Mouse (Mus musculus) heart, postnatal 14 days (tissue): ENCODE data around the gene Ccl26. TPM values are rescaled to one million over a fixed set of nuclear protein-coding genes. Genes with fewer than 3 reads are reported as not detected.
A peak's percentile ranks its signal among the peaks of the same experiment; 100 is the strongest.

Experiments used
- DNase-seq, 2 experiments: peaks; one replicate each; pipeline ENCODE4 v3.0.0; 2021 to 2022
- intact Hi-C: fragments of 180-260 bp; cut with DNase I; formaldehyde crosslinking; loops from one replicate; pipeline ENCODE4 v1.15.1; 2025
- total RNA-seq, 2 experiments: library from RNA; stranded (reverse); gene quantifications; 2 replicates each; pipeline ENCODE4 v1.2.3; 2021

Gene Ccl26
- total RNA-seq, 2 experiments from 2014 or later, result not detected

GRCm38 (mm10) chr5:135544865-135545797 is 18.2 kb downstream of the Ccl26 start, which contains the start of gene Hip1:
TSS of gene Hip1 (minus strand) at chr5:135545120.
- DNase-seq, result peak; percentile 97 to 99
- intact Hi-C loops, result loop anchor here (5.0 kb wide), 3 partner anchors 48 to 217 kb away; no protein-coding TSS in a partner anchor

DNA sequence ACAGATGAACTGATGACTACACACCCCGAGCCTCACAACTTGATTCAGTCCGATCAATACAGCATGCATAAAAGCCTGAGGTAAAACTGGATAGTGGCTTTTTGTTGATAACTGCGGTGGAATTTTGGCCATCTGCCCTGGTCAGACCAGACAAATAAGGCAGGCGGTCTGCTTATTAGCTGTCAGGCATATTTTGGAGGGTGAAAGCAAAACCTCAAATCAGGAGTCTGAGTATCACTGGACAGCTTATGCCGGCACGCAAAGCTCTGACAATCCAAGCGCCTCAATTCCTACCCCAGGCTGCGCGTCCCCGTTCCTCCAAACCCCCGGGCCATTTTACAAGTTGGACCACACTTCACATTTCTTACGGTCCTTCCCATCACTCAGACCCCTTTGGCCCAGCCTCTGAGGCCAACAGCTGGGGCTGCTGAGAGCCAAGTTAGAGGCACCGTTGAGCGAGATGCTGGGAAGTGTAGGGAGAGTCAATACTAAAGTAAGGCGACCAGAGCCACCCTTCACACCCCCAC is 19.3 kb downstream of the Ccl26 start:
- intact Hi-C loops, result loop anchor here (5.0 kb wide), 1 partner anchor 47 kb away; no protein-coding TSS in a partner anchor
- peak; percentile 42 to 51 for DNase-seq

DNA sequence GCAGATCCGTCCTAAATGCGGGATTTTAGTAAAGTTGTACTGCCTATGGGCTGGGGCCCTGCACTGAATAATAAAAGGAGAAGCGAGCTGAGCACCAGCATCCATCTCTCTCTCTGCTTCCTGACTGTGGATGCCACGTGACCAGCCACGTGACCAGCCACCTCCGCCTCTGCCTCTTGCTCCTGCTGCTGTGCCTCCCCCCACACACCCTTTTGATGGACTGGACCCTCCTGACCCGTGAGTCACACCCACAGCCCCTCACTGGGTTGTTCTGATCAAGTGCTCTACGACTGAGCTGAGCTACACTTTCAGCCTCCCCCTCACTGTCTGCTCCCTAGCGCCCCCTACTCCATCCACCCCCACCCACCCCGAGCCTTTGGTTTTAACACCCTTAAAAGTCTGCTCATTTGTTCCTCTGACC is 25.6 kb downstream of the Ccl26 start:
- intact Hi-C loops, result no loop called here
- no peak for DNase-seq

DNA sequence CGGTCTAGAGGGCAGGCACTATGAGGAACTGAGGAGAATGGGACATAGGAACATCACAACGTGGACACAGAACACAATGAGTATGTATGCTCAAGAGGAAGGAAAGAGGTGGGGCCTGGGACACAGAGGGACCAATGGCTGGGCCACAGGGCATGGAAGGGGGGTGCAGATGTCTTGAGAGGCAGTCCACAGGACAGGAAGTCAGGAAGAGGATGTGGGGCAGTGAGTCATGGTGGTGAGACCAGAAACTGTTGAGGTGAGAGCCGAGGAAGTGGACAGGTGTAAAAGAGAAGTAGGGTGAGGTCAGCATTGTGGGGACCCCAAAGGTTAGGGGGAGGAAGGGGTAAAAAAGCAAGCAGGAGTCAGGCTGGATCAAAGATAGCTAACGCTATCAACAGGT is 26.0 kb downstream of the Ccl26 start:
- intact Hi-C loops, result no loop called here
- DNase-seq, result peak in 1 of 2 experiments; percentile 30

- intact Hi-C loops, result no loop called here
Measured at GRCm38 (mm10) chr5:135535867-135536266, 27.5 kb downstream of the Ccl26 start.

DNA sequence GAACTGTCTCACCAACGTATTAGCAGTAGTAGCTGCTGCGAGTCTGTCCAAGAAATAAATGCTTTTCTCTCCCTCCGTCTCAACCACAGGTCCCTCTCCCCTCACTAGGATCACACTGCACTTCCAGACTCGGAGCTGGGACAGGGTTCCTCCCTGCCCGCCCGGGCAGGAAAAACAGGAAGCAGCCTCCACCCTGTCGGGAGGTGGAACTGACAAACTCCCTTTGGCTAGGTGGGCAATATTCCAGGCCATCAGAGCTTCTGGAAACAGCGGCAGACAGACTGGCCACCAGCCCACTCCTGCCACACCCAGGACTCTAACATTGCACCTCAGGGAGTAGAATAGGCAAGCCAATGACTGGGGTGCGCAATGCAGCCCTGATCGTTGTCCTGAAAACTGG is 29.9 kb downstream of the Ccl26 start:
- DNase-seq, result peak; percentile 78
- intact Hi-C loops, result no loop called here

More at GRCm38 (mm10) chr5:135535867-135536266, 27.5 kb downstream of the Ccl26 start:
- no peak for DNase-seq

- intact Hi-C loops, result no loop called here
- DNase-seq, result no peak
Measured at GRCm38 (mm10) chr5:135531306-135531845, 32.0 kb downstream of the Ccl26 start.

DNA sequence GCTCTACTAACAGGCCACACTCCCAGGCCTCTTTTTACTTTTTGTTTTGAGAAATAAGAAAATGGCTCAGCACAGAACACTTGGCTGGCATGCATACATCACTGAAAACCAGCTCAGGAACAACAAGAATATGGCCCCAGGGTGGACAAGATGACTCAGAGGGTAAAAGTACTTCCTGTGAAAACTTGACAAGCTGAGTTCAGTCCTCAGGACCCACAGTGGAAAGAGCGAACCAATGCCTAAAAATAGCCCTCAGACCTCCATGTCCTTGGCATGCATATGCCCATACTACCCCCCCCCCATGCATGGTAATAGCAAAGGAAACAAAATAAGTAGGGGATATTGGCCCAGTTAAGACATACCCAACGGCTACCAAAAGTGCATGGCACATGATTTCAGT is 33.4 kb downstream of the Ccl26 start:
- DNase-seq, result no peak
- intact Hi-C loops, result no loop called here

DNA sequence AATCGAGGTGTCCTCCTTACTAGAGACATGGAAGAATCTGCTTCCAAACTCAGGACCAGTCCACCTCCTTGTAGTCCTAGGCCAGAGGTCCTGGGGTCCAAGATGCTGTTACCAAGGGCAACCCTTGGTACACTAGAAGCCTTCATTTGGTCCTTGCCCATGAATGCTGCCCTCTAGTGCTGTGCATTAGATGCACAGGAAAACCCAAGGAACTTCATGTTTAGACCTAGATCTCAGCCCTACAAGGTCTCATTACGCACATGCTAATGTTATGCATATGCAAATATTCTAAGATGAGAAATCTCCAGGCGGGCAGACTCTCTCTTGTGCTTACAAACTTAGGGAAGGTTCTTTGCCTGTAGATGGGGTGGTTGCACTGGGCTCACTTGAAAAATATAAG is 34.1 kb downstream of the Ccl26 start:
- DNase-seq, result no peak
- intact Hi-C loops, result no loop called here

DNA sequence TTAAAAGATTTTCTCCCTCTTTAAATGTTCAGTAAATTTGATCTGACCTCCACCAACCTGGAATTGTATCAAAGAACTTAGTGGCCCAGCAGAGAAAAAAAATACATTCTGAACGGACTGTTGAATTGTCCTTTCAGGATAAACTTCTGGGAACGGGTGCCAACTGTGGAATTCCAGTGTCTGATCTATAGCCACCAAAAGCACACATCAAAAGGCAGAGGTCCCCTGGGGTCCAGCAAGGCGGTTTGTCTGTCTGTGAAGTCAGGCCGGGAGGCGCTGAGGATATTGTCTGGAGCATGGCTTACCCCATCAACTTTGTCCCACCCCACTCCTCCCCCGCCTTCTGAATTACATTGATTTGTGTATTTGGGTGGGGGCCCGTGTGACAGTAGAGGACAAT is 35.4 kb downstream of the Ccl26 start:
- intact Hi-C loops, result no loop called here
- no peak for DNase-seq

GRCm38 (mm10) chr5:135524660-135525560 is 38.5 kb downstream of the Ccl26 start:
- intact Hi-C loops, result no loop called here
- peak; percentile 39 to 46 for DNase-seq

DNA sequence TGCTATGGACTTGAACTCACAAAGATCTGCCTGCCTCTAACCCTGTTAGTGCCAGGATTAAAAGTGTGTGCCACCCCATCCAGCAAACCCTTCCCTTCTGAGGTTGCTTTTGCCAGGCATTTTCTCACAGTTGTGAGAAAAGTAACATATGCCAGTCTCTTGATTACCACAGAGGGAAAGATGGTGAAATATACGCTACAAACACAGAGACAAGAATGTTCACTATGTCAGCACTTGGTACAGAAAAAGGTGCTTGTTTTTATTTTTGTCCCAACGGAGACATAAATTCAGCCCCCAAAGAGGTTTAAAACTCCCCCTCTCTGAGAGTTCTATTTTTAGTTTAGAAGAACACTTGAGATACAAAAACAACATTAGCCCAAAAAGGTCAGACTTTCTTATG is 39.3 kb downstream of the Ccl26 start:
- intact Hi-C loops, result no loop called here
- DNase-seq, result no peak

DNA sequence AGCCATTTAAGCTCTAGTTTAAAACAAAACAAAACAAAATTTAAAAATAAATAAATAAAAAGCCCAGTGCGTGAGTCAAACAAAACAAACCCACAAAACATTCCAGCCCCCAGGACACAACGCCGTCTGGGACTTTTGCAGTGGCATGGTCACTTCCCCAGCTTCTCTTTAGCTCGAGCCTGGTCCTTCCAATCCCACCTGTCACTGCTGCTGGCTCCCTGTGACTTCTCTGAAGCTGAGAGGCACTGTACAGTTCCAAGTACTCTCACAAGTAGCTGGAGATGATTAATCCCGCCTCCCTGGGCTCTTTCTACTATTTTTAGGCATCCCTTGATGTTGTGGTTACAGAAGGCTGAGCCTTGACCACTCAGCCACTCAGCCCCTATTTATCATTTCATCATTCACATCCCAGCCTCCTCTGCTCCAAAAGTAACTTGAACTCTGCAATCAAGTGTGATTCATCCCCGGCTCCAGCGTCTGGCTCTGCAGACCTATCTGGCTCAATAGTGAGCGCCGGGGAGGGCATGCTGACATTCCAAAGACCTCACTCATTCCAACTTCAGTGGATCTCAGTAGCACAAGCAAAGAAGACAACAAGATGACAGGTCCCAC is 41.2 kb downstream of the Ccl26 start:
- intact Hi-C loops, result no loop called here
- DNase-seq, result peak in 1 of 2 experiments; percentile 19

DNA sequence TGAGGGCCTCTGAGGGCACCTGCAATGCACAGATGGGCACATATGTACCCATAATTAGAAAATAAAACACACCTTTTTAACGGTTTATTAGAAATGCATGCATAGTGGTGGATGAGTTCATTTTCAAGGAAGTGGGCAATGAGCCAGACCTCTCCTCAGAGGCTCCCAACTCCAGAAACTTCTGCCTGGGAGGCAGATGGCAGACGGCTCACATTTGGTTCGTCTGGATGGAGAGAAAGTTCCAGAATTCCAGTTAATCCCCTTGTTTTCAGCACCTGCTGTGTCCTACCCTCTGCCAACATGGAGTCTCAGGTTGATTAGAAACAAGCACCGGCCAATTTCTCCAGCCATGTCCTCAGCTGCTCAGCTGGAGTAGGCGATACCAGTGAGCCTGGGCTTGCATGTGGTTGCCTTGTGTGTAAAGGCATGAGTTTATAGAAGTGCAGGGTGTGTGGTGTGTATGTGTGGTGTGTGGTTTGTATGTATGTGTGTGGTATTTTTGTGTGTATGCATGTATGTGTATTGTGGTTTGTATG is 46.0 kb downstream of the Ccl26 start:
- intact Hi-C loops, result no loop called here
- no peak for DNase-seq

GRCm38 (mm10) chr5:135513131-135513530 is 50.2 kb downstream of the Ccl26 start:
- intact Hi-C loops, result no loop called here
- DNase-seq, result no peak

DNA sequence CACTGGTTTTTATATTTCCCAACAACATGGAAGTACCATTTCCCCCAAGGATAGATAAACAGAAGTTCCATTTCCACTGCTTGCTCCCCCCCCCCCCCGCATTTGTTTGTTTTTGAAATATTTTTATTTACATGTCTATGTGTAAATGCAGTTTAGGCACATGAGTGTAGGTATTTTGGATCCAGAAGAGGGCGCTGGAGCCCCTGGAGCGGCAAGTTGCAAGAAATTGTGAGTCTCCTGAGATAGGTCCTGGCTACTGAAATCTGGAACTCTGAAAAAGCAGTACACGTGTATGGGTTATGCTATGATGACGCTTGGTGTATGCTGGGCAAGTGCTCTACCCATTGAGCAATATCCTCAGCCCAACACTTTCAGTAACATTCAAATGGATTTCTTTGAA is 52.3 kb downstream of the Ccl26 start:
- DNase-seq, result no peak
- intact Hi-C loops, result no loop called here
